Mouse (Mus musculus) left cerebral cortex, postnatal 4 days (tissue): Measurements from ENCODE around the gene Gm20388. TPM values are rescaled to one million over a fixed set of nuclear protein-coding genes. Genes with fewer than 3 reads are reported as not detected.

Experiments used
- DNase-seq: peaks from one replicate; pipeline ENCODE4 v3.0.0-alpha.2; 2022
- intact Hi-C: fragments of 180-260 bp; cut with DNase I; formaldehyde crosslinking; loops from one replicate; pipeline ENCODE4 v1.15.1; 2025
- total RNA-seq, 2 experiments: library from RNA; stranded (reverse); gene quantifications; 2 replicates each; pipeline ENCODE4 v1.2.3; 2021

Gm20388 gene
- total RNA-seq, 2 experiments from 2014 or later = 6.5 to 12.8 TPM

DNA sequence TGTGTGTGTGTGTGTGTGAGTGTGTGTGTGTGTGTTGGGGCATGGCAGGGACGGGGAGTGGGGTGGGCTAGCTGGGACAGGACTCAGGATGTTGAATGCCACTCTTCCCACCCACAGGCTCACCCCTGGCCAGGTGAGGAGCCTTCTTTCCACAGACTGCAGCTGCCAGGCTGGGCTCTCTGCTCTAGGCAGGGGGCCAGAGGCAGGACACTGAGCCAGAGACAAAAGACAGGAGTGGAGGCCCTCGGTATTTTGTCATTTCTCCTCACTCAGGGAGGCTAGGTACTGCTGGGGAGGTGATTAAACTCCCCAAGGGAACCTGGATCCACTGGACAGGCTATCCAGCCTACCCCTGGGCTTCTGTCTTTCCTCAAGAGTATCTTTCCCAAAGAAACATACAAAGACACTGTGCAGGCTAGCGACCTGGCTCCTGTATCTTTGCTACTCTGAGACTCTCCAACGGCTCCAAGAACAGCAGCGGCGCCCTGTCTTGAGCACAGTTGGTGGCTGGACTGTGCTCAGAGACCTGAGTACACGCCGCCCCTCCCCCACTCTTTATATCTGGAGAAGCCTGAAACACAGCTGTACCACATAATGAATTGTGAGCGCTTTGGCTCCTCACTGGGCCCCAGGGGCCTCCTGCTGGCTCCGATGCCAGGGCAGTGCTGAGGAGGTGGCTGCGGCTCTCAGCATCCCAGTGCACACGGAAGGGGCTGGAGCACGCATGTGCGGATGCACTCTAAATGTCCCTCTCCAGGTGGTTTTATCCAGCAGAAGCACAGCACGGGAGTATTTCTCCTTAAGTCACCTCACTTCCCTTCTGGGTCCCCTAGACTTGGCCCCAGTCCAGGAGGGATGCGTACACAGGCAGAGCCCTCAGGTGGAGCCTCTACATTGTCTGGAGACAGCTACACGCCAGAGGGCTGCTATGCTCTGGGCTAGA lies 274.5 kb downstream of the Gm20388 start:
- peak; percentile 65 for DNase-seq
- intact Hi-C loops = loop anchor here (5.0 kb wide), 1 partner anchor 422 kb away; no protein-coding TSS in a partner anchor

DNA sequence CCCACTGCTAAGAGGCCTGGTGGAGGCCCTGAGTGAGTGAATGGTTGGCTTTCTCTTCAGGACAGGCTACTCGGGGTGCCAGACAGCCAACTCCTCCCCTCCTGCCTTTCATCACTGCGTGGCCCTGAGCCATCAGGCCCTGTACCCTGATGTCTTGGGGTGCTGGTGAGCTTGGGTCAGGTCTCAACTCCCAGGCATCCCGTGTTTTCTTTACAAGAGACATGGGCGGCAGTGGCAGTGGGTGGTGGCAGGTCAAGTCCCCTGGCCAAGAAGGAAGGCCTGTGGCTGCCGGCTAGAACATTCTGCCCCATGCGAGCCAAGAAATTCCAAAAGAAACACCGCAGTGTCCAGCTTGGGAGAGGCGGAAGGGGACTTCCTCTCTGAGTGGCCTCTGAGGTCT lies 275.8 kb downstream of the Gm20388 start:
- intact Hi-C loops = loop anchor here (5.0 kb wide), 1 partner anchor 421 kb away; no protein-coding TSS in a partner anchor
- DNase-seq = no peak

DNA sequence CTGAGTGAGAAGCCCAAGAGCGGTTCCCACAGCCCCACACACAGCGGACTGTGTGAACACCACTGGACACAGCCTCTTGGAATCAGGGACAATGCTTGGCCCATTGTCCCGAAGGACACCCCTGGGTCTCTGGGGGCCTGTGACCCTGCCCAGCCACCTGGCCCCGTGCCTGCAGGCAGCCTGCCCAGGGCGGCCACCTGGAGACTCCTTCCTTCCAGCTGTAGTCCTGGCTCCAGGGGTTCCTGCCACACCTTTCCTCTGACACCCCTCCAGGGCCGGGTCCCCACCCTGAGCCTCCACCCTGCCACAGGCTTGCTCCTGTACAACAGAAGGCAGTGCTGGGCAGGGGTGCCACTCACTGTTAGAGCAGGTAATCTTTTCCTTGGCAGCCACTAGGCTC lies 277.9 kb downstream of the Gm20388 start:
- intact Hi-C loops = loop anchor here (5.0 kb wide), 1 partner anchor 419 kb away; no protein-coding TSS in a partner anchor
- DNase-seq = no peak

DNA sequence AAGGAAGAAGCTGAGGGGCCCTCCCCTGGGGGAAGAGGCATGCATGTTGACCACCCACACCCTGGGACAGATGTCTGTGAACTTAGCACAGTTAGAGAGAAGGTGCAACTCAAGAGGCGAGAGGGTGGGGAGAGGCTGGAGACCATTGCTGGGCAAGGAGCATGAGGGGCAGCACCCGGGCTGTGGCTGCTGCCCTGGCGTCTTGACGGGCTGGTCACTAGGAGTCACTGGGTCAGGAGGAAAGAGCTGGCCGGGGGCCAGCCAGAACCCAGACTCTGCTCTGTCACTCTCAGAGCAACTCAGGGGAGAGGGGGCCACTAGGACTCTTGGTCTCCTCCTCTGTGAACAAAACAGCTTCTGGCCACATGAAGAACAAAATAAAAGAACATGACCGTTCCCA lies 278.8 kb downstream of the Gm20388 start:
- intact Hi-C loops = loop anchor here (5.0 kb wide), 1 partner anchor 418 kb away; no protein-coding TSS in a partner anchor
- no peak for DNase-seq

DNA sequence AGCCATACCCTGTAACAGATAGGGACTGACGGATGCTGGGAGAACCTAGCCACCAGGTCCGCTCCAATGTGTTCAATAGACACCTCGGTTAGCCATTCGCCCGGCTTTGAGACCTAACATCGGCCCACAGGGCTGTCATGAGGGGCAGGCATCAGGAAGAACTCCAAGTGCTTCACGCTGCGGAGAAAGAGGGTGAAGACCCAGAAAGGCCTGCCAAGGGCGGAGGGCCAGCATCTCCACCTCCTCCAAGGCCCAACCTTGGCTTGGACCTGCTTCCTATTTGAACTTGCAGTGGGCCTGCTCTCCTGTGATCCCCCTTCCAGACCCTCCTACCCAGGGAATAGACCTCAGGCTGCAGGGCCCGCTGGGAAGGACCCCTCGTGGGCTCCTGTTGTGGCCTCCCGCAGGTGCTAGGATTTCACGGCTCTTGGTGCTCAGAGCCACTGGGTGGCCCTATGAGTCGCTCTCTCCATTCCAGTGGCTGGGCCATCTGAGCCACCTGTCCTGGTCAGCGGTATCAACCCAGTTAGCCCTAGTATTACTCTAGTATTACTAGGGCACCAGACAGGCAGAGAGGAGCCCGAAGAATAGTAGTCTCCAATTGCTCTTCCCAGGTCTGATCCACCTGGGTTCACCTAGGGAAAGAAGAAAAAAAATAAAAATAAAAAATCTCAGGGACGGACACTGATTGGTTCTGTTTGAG lies 279.6 kb downstream of the Gm20388 start:
- no peak for DNase-seq
- intact Hi-C loops = no loop called here

DNA sequence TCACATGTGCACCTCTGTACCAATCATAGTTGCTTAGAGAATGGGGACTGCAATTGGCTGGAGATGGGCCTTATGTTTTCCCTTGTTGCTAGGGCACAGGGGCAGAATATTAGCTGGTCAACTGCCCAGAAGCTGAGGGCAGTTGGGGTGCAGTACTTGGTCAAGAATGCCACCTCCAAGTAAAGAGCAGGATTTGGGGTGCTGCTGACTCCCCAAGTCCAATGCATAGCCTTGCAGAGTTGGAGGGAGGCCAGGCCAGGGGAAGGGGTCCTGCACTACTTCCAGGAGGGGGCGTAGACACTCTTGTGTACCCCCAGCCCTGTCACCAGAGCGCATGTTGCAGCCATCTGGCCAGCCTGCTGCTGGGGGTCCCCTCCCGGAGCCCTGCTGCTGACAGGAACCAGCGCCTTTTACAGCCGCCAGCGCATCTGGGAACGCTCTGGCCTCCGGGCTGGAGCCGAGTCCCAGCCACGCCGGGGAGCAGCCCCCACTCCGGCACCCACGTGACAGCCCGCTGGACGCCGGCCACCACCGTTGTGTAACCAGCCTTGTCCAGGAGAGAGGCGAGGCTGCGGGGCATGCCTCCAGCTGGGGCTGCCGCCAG lies 280.3 kb downstream of the Gm20388 start:
- intact Hi-C loops = no loop called here
- peak; percentile 90 for DNase-seq

DNA sequence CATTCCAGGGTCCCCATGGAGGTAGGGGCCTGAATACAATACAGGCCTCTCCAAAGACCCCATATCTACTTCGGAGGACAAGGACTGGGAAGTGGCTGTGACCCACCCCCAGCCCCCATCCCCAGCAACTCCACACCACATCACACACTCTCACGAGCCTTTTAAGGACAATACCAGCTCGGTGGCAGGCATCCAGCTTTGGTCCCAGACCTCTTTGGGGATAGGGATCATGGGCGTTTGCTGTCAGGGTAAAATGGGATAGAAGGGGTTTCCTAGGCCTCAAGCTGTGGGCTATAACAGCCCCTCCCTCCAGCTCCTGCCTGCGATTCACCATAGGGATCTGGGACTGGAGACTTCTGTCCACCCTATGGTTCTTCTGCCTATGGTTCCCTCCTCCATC lies 281.0 kb downstream of the Gm20388 start:
- intact Hi-C loops = no loop called here
- DNase-seq = no peak

DNA sequence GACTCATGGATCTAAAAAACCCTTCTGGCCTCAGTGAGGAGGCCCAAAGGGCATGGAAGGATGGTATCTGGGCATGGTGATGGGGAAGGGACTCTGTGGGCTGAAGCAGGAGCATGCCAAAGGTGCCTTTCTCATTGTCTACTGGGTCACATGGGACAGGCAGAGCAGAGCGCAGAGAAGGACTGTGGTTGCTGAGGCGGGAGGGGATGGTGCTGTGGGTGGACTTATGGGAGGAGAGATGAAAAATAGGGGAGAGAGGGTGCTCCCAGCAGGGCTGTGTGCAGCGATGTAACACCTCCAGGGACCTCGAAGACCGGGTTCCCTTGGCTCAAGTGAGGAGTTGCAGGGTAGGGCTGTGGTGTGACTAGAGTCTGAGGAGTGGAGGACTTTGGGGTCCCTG lies 281.5 kb downstream of the Gm20388 start:
- DNase-seq = no peak
- intact Hi-C loops = no loop called here

DNA sequence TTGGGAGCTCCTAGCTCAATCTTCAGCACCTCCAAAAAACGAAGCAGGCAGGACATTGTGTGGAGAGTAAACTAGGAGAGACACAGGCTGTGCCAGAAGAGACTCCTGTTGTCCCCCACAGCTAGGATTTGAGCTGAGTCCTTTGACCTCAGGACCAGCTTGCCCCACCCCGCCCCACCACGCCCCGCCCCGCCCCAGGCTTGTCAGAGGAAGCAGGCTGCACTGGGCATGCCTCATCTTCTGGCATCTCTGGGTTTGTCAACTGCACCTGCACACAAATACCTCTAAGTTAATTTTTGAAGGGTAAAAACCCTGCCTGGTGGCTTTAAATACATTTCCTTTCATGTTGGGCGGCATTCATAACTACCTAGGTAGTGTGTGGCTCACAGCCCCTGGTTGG lies 290.7 kb downstream of the Gm20388 start:
- intact Hi-C loops = no loop called here
- DNase-seq = no peak

DNA sequence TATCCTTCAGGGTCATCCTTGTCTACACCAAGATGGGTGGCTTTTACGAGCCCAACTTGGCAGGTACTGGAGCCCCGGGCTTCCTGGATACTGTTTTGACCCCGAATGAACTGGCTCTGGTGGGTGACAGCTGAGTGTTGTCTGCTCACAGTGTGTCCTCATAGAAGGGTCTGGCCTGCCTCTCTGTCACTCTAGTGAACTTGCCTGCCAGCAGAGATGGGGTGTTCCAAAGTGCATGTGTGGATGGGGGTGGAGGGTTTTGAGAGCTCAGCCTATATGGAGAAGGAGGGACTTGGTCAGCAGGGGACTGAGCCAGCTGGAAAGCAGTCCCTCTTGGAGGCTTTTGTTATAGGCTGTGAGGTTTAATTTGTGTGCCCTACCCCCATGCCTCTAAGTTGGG lies 291.9 kb downstream of the Gm20388 start:
- intact Hi-C loops = no loop called here
- no peak for DNase-seq

DNA sequence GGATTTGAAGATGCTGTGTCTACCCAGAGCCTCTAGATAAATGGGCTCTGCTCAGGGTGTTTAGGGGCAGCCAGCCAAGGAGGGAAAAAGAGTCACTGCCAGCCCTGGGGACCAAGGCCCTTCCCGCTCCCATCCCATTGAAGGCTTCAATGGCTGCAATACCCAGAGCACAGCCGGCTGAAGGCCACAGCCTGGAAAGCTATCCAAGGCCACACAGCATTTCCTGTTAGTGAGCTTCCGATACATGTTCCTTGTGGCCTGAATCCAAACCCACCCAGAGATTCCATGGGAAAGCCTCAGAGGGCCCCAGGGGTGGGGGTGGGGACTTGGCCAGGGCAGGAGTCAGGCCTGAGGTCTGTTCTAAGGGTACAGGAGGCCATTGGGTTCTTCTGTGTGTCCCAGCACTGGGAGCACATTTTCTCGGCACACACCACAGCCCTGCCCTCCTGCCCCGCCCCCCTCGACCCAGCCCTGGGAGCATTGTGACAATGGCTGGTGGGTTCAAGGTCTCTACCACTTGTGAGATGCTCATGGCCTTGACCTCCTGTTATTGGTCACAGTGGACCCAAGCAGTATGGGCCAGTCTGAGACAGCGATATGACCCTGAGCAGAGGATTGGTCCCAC lies 294.2 kb downstream of the Gm20388 start:
- DNase-seq = peak; percentile 46
- intact Hi-C loops = no loop called here

DNA sequence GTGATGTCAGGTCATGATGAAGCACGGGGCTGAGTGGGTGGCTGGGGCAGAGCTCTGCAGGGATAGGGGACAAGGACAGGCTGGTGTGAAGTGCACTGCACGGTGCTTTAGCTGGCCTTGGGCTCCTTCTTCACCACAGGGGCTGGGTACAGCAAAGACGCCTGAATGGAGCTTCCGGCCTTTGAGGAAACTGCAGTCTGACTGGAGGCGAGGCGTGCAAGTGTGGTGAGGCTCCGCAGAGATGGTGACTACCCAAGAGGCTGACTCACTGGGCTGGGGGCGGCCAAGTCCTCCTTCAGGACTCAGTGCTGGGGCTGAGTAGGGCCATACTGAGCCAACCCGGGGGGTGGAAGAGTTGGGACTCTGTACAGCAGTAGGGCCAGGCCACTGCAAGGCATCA lies 295.3 kb downstream of the Gm20388 start:
- DNase-seq = no peak
- intact Hi-C loops = no loop called here

DNA sequence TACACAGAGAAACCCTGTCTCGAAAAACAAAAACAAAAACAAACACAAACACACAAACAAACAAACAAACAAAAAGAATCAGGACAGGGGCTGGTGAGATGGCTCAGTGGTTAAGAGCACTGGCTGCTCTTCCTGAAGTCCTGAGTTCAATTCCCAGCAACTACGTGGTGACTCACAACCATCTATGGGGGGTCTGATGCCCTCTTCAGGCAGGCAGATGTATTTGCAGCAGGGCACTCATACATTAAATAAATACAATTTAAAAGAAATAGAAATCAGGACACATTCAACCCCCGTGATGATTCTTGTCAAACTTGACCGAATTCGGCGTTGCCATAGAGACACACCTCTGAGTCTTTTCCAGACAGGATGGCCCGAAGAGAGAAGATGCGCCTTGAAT lies 296.7 kb downstream of the Gm20388 start:
- intact Hi-C loops = no loop called here
- no peak for DNase-seq

DNA sequence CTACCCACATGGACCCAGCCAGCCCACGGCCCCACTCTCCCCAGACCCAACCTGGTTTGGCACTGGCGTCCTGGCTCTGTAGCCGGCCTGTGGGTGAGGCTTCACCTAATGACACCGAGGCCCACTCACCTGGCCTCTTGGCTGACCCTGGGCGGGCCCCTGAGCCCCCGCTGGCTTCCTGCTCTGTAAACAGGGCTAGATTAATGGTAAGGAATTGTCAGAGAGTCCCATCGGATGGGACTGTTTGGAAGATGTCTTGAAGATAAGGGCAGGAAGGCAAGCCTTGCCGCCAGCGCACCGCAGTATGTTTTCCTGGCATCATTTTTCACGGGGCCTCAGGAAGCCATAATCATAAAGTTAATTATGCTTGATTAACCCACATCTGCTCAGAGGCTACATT lies 297.5 kb downstream of the Gm20388 start:
- no peak for DNase-seq
- intact Hi-C loops = no loop called here

DNA sequence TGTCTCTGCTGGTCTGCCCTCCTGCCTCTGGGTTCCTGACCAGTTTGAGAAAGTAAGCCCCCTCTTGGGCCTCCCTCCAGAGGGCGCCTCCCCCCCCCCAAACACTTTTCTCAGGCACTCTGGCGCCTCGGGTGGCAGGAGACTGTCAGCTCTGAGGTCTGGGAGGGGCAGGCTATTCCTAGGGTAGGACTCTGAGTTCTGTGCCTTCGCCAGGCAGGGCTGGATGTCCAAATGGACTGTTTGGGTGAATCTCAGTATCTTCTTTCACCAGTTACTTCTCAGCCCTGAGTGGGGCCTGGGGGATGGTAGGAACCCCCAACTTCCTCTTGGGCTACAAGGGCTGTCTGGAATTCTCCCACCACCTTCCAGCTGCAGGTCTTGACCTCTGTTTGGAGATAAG lies 300.7 kb downstream of the Gm20388 start:
- intact Hi-C loops = no loop called here

DNA sequence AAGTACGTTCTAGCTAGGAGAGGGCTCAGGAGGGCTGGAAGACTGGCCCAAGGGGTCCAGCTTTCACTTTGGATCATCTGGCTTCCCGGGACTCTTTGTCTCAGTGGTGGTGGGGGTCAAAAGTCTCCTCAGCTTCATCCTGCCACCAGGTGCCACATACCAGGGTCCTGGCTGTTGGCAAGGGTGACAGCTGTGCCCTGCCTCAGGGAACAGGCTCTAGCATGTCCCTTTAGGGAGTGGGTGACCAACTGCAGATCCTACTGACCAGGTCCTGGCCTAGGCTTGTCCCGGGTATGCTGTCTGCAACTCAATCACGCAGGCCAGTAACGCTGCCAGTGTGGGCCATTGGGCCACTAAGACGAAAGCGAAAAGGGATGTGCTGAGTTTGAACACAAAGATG lies 302.0 kb downstream of the Gm20388 start:
- DNase-seq = no peak
- intact Hi-C loops = no loop called here

More for the DNA sequence above, 300.7 kb downstream of the Gm20388 start:
- DNase-seq = no peak

DNA sequence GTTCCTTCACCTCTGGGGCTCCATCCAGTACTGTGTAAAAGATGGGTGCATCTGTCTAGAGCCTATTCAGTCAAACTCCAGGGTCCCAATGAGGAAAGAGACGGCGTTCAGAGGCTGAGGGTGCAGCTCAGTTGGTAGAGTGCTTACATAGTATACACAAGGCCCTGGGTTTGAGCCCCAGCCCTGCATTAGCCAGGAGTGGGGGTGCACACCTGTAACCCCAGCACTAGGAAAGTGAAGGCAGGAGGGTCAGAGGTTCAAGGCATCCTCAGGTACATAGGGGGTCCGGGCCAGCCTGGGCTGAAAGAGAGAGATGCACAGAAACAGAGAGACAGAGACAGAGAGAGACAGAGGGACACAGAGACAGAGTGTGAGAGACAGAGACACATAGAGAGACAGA lies 302.6 kb downstream of the Gm20388 start:
- no peak for DNase-seq
- intact Hi-C loops = no loop called here

DNA sequence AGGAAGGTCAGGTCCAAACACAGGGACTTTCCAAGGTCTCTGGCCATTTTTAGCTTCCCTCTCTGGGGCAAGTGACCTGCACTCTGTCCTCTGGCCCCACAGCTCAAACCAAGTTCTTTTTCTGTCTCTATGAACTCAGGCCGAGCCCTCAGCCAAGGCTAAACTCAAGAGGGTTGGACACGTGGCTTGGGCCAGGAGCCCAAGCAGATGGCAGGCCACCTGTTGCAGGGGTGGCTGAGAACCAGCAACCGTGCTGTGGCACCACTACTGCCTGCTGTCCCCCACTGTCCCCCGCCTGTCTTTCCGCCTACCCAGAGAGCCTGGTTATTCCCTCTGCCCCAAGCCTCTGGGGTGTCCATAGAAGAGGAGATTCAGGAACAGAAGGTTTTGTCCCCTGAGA lies 303.3 kb downstream of the Gm20388 start:
- DNase-seq = peak; percentile 92

DNA sequence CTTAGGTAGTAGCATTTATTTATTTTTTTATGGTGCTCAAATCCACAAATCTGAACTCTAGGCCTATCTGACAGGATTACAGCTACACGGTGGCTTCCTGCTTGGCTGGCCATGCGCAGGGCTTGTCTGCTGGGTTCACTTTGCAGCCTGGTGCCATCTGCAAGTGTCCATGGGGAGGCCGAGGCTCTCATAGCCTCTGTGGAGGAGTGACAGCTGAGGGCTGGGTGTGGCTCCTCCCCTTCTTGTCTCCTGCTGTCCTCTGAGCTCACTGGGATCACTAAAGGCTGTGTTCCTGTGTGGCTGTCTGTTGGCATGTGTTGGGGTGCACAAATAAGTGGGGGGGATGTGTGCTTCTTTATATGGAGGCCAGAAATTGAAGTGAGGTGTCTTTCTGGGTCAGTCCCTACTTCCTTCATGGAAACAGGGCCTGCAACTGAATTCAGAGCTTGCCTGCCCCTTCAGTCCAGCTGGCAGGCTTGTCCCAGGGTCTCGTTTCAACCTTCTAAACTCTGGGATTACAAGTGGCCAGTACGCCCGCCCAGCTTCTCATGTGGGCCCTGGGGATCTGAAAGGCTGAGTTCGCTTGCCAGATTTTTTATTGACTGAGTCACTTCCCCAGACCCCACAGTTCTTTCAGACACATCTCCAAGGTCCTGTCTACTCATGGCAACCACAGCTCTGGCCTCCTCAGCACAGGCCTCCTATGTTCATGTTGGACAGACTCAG lies 304.9 kb downstream of the Gm20388 start:
- intact Hi-C loops = no loop called here
- peak; percentile 76 for DNase-seq

More for the DNA sequence above, 303.3 kb downstream of the Gm20388 start:
- intact Hi-C loops = no loop called here
